Mouse (Mus musculus) left cerebral cortex, postnatal 25 days (tissue): ENCODE measurements around the gene Rbfox1. TPM values are rescaled to one million over a fixed set of nuclear protein-coding genes. Genes with fewer than 3 reads are reported as not detected.

Experiments
- DNase-seq, 2 experiments: peaks; one replicate each; pipeline ENCODE4 v3.0.0; 2022; ENCODE audit warnings: low spot score in 2 of 2, mixed read lengths in 1 of 2
- intact Hi-C: fragments of 180-260 bp; cut with DNase I; formaldehyde crosslinking; loops from one replicate; pipeline ENCODE4 v1.15.1; 2025
- total RNA-seq, 2 experiments: library from RNA; stranded (reverse); gene quantifications; 2 replicates each; pipeline ENCODE4 v1.2.3; 2021

The Rbfox1 gene
- total RNA-seq, 2 experiments from 2014 or later: 322 to 343 TPM

DNA sequence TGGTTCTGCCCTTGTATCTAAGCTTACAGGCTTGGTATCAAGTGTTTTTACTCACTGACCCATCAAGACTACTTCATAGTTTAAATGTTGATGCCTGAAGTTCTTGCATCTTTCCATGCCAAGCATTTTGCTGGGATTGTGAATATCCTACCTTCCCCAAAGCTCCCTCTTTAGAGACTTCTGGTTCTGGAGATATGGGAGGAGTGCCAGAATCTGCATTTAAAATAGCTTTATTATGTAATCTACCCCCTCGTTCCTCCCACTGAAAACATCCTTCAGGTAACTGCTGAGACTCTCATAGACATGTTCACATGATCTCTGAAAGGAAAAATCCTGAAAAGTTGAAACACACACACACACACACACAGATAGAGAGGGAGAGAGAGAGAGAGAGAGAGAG lies 1247.3 kb downstream of the Rbfox1 start:
- intact Hi-C loops: loop anchor here (10.0 kb wide), 1 partner anchor 1202 kb away; no protein-coding TSS in a partner anchor
- DNase-seq: peak in 1 of 2 experiments; percentile 67

DNA sequence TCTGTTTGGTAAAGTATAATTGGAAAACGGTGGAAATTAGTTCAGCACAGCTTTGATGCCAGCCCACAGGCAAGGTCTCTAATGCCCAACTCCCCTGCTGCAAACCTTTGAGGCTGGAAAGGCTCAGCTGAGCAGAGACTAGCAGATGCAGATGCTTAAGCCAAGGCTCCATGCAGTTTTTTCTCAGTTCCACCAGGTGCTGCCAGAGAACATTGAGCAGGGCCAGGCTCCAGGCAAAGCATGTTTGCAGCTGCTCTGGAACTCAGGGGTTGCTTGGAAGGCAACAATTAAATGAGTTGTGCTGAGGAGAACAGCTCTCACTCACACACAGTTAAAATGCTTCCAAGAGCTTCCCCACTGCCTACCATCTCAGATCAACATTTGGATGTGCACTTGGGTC lies 1251.8 kb downstream of the Rbfox1 start:
- peak; percentile 40 to 78 for DNase-seq
- intact Hi-C loops: loop anchor here (10.0 kb wide), 1 partner anchor 1198 kb away; no protein-coding TSS in a partner anchor

DNA sequence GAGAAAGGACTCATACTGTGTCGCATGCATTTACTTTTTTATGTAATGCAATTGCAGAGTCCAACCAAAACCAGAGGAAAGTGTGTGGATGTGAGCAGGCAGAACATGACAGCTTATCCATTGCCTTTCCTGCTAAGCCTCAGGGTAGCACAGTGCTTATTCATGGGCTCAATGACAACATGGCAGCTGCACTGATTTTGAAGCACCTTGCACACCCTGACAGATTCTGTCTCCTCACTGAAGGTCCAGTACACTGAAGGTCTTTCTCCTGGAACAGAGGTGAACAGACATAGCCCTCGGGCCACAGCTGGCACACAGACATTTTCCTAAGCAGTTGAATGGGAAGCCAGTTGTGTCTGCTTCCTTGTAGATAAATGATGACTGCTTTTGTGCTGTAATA lies 1254.3 kb downstream of the Rbfox1 start:
- DNase-seq: no peak
- intact Hi-C loops: loop anchor here (10.0 kb wide), 1 partner anchor 1195 kb away; no protein-coding TSS in a partner anchor

DNA sequence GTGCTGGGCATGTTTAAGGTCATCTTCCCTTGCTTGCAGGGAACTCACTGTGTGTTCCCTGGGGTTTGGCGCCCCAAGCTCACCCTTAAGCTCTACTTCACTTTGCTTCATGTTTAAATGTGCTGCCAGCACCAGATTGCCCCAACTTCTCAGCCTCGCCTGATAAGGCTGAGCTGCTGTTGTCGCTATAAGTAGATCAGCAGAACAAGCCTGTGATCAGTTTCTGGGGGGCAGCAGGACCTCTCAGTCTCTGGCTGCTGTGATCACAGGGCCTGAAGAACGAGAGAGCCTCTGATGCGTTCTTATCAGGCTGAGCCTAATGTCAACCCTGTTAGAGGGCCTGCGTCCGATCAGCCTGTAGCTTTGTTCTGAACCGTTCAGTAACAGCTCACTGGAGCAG lies 1255.8 kb downstream of the Rbfox1 start:
- intact Hi-C loops: no loop called here
- peak in 1 of 2 experiments; percentile 39 for DNase-seq

DNA sequence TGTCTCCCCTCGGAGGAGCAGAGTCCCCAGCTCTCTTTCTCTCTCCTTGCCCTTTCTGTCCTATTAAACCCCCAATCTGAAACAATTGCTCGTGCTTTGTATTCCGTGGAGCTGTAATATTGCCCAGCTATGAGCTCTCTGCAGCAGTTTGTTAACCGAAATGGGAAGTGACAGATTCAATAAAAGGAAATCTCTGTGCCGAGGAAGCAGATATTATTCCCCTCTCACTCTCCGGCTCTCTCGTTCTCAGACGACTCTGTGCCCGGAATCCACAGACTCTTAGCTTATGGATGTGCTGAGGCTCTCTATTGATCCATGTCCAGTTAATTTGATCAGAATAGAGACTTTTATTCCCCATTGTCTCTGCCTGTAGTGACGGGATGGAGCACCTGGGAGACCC lies 1260.3 kb downstream of the Rbfox1 start:
- no peak for DNase-seq
- intact Hi-C loops: no loop called here

DNA sequence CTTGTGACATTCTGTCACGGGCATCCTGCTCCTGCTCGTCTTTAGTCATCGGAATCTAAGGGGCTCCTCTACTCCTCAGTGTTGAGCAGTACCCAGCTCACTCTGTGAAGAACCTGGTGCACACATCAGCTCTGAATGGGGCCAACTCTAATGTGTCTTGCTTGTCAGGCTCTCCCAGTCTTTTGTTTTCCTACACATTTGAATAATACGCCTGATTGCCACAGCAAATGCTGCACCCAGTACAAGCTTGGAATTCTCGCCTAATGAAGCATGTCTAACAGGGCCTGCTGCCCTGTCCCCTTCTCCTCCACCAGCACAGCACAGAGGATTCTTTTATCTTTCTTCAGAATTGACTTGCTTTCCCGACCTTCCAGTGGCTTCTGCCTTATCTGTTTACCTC lies 1261.3 kb downstream of the Rbfox1 start:
- intact Hi-C loops: no loop called here
- DNase-seq: no peak

DNA sequence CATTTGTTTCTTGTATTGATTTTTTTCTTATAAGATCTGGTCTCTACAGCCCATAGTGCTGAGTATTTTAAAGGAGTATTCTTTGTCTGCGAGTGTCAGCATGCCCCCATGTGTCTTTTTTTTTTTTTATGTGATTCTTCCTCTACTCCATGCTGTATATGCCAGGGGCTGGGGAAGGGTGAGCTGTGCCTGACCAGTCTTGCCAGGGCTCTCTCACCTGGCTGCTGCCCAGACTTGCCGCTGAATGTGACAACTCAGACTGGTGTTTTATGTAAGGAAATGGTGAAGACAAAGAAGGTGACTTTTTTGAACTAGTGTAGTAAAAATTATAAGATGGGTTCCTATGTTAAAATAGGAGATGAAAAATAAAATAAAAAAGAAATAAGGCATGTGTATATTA lies 1262.7 kb downstream of the Rbfox1 start:
- intact Hi-C loops: no loop called here
- no peak for DNase-seq

DNA sequence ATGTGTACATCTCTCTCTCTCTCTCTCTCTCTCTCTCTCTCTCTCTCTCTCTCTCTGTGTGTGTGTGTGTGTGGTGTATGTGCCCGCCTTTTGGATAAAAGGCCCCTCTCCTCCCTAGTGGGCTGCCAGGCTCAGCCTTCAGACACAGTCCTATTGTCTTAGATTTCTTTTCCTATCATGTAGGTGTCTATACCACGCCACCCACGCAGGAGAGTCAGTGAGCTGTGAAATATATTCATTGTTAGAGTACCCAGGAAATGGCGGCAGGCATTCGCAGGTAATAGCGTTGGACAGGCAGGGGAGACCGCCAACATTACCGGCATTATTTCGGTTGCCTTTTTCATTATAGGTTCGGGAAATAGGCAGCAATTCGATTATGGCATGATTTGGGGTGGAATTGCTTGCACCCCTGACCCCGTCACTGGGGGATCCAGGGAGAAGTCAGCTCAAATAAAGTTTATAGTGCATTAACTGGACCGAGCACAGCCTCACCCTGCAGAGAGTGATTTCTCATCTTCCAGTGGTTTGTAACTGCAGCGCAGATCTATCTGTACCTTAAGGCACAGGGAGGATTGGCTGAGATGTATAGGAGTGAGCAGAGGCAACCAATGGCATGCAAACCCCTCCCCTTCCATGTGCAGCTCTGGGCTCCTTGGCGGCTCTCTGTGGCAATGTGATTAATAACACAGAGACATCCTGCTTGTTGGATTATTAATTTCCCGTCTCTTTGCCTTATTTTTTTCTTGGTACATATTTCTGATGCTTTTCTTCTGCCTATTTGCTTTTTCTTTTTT lies 1264.1 kb downstream of the Rbfox1 start:
- intact Hi-C loops: no loop called here
- DNase-seq: no peak

DNA sequence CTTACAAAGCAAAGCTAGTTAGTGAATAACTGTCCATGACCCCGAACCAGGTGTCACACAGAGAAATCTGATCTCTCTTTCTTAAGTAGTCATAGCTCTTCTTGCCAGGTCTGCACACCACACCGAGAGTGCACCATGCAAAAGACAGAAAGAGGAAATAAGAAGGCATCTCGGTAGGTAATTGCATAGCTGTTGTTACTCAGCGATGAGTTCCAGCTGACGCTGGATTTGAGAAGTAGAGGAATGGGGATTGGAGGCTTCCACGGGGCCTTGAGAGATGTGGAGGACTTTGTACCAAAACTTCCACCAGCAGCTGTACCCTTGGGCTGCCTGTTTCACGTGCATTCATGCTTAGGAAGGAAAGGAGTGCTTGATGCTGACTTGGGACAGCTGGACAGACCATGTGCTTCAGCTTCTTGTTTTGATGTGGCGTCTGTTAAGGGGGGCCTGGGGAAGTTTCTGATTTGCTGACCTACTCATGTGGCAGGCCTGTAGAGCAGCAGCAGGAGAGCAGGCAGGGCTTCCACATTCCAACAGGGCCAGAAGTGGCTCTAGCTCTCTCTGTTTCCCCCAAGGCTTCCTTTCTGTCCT lies 1265.1 kb downstream of the Rbfox1 start:
- intact Hi-C loops: no loop called here
- peak in 1 of 2 experiments; percentile 47 for DNase-seq

DNA sequence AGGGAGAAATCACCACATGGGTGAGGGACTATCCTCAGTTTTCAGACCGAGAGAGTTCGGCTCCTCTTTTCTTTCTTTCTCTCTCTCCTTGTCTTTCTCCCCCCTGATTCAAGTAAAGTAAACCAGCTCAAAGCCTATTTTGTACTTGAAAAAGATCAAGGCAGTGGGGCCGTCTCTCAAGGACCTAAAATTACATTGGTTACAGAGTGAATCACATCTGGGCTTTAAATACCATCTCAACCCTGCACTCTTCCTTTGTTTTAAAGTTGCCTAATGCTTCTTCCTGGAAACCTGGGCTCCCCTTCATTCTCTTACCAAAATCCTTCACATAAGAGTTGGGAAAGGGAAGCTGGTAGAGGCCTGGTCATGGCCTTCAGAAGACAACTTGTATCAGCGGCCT lies 1267.2 kb downstream of the Rbfox1 start:
- intact Hi-C loops: no loop called here
- no peak for DNase-seq

DNA sequence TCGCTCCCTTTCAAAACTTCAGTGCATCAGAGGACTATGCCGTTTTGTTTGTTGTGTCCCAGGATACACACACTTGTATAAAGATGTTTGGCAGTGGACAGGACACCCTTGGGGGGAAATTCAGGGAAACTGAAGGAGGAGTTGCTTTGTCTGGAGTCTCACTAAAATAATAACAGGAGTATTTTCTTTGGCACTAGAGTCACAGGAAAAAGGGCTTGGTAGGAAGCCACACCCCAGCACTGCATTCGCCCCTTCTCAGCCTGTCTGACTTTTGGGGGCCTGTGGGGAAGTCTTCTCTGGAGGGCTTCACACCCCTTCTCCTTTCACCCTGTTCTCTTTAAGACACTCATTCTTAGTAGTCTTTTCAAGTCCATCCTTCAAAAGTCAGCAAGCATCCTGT lies 1269.5 kb downstream of the Rbfox1 start:
- intact Hi-C loops: no loop called here
- DNase-seq: no peak

DNA sequence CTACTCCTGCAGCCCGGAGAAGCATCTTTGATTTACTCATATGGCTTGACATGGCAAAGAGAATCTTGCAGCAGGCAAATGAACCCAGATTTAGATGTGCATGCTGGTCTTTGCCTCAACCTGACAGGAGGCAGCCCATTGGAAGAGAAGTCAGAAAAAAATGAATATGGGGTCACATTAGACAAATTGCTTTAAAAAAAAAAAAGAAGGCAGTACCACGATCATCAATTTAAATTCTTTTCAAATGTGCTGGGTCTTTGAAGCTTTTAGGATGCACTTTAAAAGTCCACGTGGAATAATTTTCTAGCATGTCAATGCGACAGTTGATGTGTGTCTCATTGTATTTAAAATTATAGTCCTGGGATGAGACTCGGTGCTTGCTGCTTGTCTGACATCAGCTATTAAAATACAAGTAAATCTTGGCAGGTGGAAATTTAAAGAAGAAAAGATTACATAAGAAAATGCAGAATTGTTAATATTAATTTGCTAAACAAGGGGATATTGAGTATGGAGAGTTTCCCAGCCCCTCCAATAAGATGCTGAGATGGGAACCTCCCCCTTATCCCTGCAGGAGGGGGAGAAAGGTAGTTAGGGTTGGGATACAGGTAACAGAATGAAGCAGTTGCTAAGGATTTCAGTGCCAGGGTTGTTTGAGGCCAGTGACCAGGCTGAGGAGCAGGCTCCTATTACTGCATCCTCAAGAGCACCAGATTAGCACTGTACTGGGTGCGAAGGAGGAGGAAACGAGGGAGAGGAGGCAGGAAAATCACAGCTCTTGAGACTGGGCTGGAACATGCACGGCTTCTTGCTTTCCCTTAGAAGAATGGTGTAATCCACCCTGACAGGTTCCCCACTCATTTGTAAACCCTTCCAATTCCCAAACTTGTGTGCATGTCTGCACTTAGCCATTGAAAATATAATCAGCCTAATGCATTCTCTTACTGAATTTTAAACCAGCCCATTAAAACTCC lies 1274.0 kb downstream of the Rbfox1 start:
- intact Hi-C loops: no loop called here

DNA sequence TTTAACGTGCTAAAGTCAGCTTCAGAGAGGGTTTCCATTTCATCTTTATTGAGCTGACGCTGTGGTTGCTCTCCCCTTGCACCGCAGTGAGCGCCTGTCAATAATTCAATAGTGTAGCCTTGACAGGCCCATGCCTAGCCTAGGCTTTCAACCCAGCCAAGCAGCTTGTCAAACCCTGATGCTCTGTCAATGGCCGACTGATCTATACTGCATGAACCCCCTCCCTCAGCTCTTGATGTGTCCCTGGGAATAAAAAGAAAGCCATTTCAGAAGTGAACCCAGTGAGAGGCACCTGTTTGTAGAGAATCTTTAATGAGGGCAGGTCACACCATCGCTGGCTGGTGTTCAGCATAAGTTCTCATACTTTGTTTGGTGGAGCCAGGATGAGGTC lies 1274.7 kb downstream of the Rbfox1 start:
- intact Hi-C loops: no loop called here
- no peak for DNase-seq

More for the DNA sequence above, 1274.0 kb downstream of the Rbfox1 start:
- peak in 1 of 2 experiments; percentile 52 for DNase-seq

DNA sequence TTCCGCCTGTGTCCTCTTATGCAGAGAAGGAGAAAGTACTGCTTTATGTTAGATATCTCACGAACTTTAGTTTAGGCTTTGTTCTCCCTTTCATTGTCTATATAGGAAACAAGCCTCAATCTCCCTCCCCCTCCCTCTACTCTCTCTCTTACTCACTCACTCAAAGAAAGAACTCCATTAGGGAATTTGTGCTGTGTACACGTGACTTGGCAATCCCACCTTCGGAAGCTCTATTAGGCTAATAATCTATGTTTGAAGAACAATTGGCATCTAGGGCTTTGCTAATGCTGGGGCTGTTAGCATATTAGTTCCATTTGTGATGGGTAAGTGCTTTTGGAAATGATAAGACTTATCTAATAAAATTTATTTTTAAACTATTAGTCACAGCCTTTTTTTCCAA lies 1277.0 kb downstream of the Rbfox1 start:
- intact Hi-C loops: no loop called here
- DNase-seq: no peak

DNA sequence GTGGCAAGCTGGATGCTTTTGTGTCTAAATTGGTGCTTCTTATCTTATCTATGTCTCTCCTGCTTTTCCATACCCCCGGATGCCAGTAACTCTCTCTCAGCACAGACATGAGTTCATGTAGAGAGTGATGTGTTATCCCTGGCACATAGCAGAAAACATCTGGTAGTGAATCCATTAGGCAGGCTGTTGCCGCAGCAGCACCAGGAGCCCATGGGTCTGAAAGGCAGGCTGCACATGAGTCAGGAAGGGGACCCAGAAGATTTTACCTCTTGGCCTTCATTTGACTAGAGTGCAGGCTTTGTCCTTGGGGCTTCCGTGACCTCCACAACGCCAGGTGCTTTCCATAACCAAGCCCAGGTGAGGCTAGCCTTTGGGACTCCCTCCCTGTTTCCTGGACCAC lies 1278.5 kb downstream of the Rbfox1 start:
- intact Hi-C loops: no loop called here
- DNase-seq: no peak

DNA sequence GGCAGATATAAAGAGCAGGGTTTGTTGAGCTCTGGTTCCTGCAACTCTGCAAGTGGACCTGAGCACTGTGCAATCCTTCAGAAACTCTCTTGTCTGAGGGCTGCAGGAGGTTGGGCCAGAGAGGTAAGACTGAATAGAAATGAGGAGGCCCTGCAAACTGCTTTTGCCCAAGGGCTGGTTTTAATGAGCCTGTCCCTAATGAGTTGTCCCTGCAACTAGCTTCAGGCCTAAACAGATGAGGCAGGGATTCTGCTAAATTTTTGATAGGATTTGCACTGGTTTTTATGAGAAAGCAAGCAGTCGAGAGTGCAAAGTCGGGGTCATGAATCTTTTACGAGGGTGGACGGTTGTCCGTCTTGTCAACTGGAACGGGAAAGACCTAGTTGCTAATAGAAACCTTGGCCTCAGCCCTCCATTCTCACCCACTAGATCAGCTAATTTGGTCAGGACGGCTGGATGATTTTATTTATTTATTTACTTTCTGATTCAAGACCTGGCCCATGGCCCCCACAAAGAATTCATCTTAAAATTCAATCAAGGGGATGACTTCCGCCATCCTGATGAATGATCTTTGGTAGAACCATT lies 1279.1 kb downstream of the Rbfox1 start:
- DNase-seq: no peak
- intact Hi-C loops: no loop called here

DNA sequence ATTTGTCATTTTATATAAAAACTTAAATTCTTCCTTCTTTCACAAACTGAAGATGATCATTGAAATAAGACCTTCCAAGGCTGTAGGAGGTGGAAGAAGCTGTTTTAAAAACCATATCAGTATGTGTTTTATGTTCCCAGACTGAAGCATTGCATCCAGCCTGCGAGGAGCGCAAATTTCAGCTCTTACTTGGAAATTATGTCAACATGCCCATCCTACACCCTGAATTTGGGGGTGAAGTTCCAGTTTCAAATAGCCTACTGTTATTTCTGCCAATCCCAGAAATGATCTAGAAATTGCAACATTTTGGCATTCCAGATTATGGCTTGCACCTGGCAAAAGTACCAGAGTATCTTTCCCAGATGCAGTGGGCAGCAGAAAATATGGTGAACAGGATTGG lies 1290.8 kb downstream of the Rbfox1 start:
- peak in 1 of 2 experiments; percentile 53 for DNase-seq
- intact Hi-C loops: no loop called here

DNA sequence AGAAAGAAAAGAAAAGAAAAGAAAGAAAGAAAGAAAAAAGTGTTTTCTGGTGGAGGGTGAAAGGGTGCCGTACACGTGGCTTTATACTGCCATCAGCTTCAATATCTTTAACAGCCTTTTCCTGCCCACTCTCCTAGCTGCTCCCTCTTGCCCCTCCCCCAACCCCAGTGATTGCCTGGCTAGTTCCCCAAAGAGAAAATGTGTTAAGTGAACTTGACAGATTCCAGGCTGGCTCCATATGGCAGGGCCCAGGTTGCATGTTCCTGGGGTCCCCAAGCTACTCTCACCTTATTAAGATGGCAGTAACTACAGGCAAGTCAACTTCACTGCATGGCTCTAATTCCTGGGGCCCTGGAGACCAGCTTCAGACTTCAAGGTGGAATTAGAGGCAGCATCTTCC lies 1302.6 kb downstream of the Rbfox1 start:
- DNase-seq: no peak
- intact Hi-C loops: no loop called here

DNA sequence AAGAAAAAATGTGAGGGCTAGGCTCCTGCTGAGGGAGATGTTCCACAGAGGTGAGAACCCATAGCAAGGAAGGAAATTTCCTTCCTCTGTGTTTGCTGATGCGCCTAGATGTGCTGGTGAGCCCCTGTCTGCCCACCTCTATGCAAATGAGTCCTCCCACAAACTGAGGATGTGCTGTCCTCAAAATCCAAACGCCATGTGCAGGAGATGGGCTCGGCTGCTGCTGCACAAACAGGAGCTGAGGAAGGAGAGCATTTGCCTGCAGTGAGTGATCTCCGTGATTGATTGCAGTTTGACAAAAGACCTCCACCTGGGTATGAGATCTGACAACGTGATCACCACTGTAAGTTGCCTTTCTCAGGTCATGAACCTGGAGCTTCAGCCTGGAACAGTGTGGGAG lies 1308.4 kb downstream of the Rbfox1 start:
- peak; percentile 58 to 87 for DNase-seq
- intact Hi-C loops: no loop called here

DNA sequence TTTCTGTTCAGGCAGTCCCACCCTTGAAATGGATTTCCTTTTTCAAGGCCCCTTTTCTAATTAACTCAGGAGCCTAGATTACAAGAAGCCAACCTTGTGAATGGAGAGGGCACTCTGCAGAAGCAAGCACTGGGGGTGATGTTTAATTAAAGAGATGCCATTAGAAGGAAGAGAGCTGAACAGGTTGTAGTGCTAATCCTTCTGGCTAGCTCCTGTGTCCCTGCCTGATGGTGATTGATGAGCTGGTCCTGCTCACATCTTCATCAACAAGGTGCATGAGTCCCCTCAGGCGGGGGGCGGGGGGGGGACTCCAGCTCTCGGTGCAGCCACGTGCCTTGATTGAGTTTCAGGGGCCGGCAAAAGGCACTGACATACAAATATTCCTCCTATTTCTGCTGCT lies 1312.8 kb downstream of the Rbfox1 start:
- no peak for DNase-seq
- intact Hi-C loops: no loop called here
